Mouse (Mus musculus) G1E-ER4 (cell line): ENCODE data around the gene Nploc4. TPM values are rescaled to one million over a fixed set of nuclear protein-coding genes. Genes with fewer than 3 reads are reported as not detected.

ENCODE experiments used
- GATA1 ChIP-seq: IDR thresholded peaks from one replicate; pipeline ENCODE4 v1.8.0; 2012; ENCODE audit warnings: low read length, inconsistent platforms
- polyA plus RNA-seq: library from polyadenylated mRNA; stranded (reverse); fragments of >175 nt; gene quantifications from 2 replicates; pipeline ENCODE4 v1.2.3, GENCODE M21; 2012

The Nploc4 gene
- polyA plus RNA-seq: 55.2 and 115 TPM in 2 replicates

GRCm38 (mm10) chr11:120437152-120437856, at the start of gene Nploc4:
Gene Nploc4 (minus strand): TSS chr11:120437708.
- no peak for TF ChIP-seq GATA1

DNA sequence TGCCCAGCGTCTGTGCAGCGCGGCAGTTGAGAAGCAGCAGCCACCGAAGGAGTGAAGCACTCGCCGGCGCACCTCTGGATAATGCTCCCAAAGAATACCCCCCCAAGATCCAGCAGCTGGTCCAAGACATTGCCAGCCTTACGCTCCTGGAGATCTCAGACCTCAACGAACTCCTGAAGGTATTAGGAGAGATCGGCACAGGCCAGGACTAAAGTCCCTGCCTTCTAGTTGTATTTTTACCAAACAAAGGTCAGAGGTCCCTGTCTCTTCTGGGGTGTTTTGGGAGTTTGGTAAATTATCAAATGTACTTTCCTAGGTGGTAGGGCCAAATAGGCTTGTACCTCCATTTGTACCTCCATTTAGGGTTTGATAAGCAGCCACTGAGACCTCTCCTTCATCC, 47.7 kb upstream of the Nploc4 start:
- TF ChIP-seq GATA1: no peak

- TF ChIP-seq GATA1: no peak
These were observed 46.9 kb upstream of the Nploc4 start, which contains the start of gene Mrpl12 for GRCm38 (mm10) chr11:120484265-120484981. Gene Mrpl12 (plus strand): TSS chr11:120484613.

- TF ChIP-seq GATA1: no peak
These were observed 46.0 kb upstream of the Nploc4 start for GRCm38 (mm10) chr11:120483448-120483934.

DNA sequence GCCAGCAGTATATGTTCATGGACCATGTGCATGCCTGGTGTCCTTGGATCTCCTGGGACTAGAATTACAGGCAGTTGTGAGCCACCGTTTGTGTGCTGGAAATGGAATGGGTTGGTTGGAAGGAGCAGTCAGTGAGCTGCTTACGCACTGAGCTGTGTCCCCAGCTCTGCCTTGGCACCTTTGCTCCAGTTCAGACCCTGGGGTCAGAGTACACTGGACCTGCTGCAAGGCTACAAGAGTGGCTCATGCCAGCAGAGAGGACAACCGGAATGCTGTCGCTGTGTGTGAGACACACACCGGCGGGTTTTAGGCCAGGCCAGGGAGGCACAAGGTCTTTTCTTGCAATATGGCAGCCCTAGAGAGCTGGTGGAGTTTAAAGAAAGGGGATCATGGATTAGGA, 34.5 kb upstream of the Nploc4 start:
- TF ChIP-seq GATA1: no peak

DNA sequence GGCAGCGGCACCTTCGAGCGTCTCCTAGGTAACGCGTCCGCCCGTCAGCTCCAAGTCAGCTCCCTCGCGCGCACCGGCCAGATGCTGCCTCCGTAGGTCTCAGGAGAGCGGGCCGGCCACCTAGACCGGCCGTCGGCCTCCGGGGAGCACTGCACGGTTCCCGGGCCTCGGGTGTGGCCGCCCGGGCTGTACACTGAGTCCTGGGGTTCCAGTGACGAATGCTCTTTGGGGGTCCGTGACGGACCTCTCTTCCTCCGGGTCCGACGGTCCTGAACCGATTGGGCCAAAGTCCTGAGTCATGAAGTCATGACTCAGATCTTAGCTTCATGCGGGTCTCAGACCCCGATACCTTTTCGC, 30.2 kb upstream of the Nploc4 start:
- TF ChIP-seq GATA1: no peak

GRCm38 (mm10) chr11:120467051-120467735, 29.7 kb upstream of the Nploc4 start, which contains the start of gene Arl16:
Gene Arl16 (minus strand): TSS chr11:120467607.
- no peak for TF ChIP-seq GATA1

- no peak for TF ChIP-seq GATA1
These were observed 28.0 kb upstream of the Nploc4 start for GRCm38 (mm10) chr11:120465521-120465920.

GRCm38 (mm10) chr11:120464365-120464764, 26.9 kb upstream of the Nploc4 start:
- no peak for TF ChIP-seq GATA1

GRCm38 (mm10) chr11:120463536-120463935, 26.0 kb upstream of the Nploc4 start:
- TF ChIP-seq GATA1: no peak

DNA sequence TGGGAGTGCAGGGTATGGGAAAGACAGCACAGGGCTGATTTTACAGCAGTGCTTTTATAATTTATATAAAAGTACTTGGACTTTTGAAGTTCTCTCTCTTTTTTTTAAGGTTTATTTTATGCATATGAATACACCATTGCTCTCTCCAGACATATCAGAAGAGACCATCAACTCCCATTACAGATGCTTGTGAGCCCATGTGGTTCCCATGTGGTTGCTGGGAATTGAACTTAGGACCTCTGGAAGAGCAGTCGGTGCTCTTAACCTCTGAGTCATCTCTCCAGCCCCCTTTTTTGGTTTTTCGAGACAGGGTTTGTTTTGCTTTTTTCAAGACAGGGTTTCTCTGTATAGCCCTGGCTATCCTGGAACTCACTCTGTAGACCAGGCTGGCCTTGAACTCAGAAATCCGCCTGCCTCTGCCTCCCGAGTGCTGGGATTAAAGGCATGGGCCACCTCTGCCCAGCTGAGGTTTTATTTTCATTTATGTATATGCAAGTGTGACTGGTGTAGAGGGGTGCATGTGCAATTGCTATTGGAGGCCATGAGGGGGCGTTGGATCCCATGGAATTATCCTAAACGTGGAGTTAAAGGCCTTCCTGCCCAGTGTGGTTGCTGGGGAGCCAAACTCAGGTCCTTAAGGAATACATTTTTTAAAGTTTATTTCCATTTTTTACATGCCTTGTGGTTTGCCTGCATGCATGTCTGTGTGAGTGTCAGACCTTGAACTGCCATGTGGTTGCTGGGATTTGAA, 21.5 kb upstream of the Nploc4 start:
- TF ChIP-seq GATA1: no peak

DNA sequence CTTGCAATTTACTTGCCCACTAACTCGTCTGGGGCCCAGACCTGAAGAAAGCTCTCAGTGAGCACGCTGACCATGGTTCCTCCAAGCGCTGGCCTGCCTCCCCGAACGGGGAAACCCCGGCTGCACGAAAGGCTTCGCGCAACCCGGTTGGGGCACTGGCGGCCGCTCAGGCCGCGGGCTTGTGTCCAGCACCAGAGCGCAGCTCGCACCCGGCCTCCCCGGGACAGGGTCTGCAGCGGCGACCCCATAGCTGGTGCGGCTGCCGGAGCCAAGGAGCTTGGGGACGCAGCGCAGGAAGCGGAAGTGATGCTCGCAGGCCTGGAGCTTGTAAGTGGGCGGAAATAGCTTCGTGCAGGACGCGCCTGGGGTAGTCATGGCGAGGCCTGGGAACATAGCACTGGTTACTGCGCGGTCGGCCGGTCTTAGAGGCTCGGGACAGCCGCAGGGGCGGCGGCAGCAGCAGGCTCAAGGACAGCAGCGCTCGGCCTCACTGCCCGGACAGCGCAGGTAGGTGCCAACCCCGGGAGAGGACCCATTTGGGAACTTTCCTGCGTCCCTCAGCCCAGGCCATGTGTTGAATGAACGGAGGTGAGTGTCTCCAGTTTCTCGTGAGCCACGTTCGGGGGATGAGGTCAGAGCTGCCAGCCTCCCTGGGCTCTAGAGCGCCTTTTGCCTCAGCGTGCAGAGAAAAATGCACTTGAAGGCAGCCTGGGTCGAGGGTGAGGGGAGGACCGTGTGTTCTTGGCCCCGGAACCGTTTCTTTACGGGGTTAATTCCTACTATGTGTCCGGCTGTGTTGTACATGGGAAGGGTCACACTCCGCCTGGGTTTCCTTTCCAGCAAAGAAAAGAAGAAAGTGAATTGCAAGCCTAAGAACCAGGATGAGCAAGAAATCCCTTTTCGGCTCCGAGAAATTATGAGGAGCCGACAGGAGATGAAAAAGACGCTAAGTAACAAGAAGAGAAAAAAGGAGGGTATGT, 20.6 kb upstream of the Nploc4 start, which contains the start of the genes Oxld1 and Ccdc137:
TSS of gene Oxld1 (minus strand) at position 297 of the 980 bp plus-strand sequence.
TSS of gene Ccdc137 (plus strand) at position 344 of the 980 bp plus-strand sequence.
- no peak for TF ChIP-seq GATA1

- TF ChIP-seq GATA1: no peak
These were observed 19.9 kb upstream of the Nploc4 start for GRCm38 (mm10) chr11:120457370-120457769.

DNA sequence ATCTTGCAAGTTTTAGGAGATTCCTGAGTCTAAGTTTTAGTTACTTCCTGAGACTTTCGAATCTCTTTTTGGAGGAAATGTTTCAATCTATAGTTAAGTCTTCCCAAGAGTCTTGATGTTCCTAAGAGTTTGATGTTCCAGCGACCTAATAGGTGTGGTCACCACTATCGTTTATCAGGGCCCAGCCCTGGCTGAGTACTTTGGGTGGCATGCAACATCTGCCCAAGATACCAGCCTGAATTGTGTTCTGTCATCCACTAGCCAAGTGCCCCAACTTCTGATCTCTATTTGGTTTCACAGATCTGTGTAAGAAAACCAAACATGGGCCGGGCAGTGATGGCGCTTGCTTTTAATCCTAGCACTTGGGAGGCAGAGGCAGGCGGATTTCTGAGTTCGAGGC, 17.9 kb upstream of the Nploc4 start:
- no peak for TF ChIP-seq GATA1
